Mouse (Mus musculus): ENCODE results near the gene Gm4744.

GRCm38 (mm10) chr6:40940457-40940856 lies 11.2 kb downstream of the Gm4744 start, which contains the start of gene 1700074P13Rik:
- TF ChIP-seq MAX (IDR thresholded peaks at IDR 0.05), result no peak
- no peak for TF ChIP-seq CTCF (IDR thresholded peaks at IDR 0.05; ENCODE audit: control insufficient read depth, insufficient read depth, insufficient read length)
- no peak for TF ChIP-seq USF1 (IDR thresholded peaks at IDR 0.05; ENCODE audit: low read depth)
- TF ChIP-seq CEBPB (IDR thresholded peaks at IDR 0.05; ENCODE audit: low read depth), result no peak

Data from C2C12 (cell line).